Mouse (Mus musculus): ENCODE data around the gene Hadha. TPM values are rescaled to one million over a fixed set of nuclear protein-coding genes. Genes with fewer than 3 reads are reported as not detected.

Hadha gene
- polyA plus RNA-seq, 1 experiment = 29.4 TPM

DNA sequence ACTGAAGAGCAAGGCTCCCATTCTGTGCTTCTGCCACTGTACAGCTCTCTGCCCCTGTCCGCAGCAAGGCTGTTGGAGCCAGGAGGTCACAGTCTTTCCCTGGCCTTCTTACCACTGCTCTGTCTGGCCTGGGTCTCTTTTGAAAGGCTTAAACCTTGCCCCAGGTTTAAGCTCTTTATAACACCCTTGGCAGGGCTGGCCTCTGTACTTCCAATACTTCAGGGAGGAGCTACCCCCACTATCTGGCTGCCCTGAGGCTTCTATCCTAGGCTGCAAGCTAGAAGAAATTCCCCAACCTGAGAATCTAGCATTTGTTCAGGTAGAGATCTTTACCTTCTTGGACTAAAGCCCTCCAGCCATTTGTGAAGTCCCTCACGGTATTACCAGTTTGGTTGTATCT lies 45.1 kb downstream of the Hadha start:
- 91% methylated on average over 2 of the region's 2 CpGs for WGBS
- Histone ChIP-seq H3K4me1 (ENCODE audit: control insufficient read depth, insufficient read depth, insufficient read length) (peaks cover 11% of the 10 kb centered on the region), H3K27me3 (ENCODE audit: control insufficient read depth, insufficient read depth, low read length) (peaks cover 17% of the 10 kb centered on the region), H3K4me3 (ENCODE audit: extremely low read depth, insufficient read depth, insufficient read length) (no peak overlapping the region), H3K36me3 (ENCODE audit: control insufficient read depth, insufficient read depth, low read length) (no peaks in the 10 kb centered on the region), H3K27ac (ENCODE audit: insufficient read depth, low read length) (no peak overlapping the region)
- no peak for DNase-seq (ENCODE audit: low read depth in 1 of 2, low spot score in 2 of 2)
- TF ChIP-seq POLR2A (IDR thresholded peaks at IDR 0.05; ENCODE audit: low read depth, low read length) (no peak), CTCF (IDR thresholded peaks at IDR 0.05; ENCODE audit: extremely low read depth, insufficient read depth, insufficient read length, insufficient replicate concordance) (no peak)

DNA sequence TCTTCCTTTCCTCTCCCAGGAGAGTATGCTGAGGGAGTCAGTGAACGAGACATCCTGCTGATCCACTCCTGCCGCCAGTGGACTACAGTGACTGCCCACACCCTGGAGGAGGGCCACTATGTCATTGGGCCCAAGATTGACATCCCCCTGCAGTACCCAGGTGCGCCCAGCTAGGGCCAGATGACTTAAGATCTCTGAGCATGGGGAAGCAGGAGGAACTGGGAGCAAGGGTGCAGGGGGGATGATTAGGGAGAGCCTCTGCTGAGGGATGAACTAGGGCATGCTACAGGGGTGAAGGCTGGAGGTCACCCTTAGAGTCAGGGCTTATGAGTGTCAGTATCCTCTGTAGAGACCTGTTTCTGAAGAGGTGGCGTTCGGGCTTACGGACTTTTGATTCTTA lies 46.7 kb downstream of the Hadha start:
- H3K27ac ChIP-seq (ENCODE audit: insufficient read depth, low read length) = no peak overlapping the region
- 80% methylated on average over 6 of the region's 6 CpGs for WGBS
- no peaks in the 10 kb centered on the region for H3K36me3 ChIP-seq (ENCODE audit: control insufficient read depth, insufficient read depth, low read length)
- TF ChIP-seq CTCF (IDR thresholded peaks at IDR 0.05; ENCODE audit: extremely low read depth, insufficient read depth, insufficient read length, insufficient replicate concordance) (no peak), POLR2A (IDR thresholded peaks at IDR 0.05; ENCODE audit: low read depth, low read length) (no peak)
- no peak overlapping the region for H3K4me3 ChIP-seq (ENCODE audit: extremely low read depth, insufficient read depth, insufficient read length)
- peaks cover 4% of the 10 kb centered on the region; the same call in 1 of the 2 replicates for H3K4me1 ChIP-seq (ENCODE audit: control insufficient read depth, insufficient read depth, insufficient read length)
- no peak for DNase-seq (ENCODE audit: low read depth in 1 of 2, low spot score in 2 of 2)
- H3K27me3 ChIP-seq (ENCODE audit: control insufficient read depth, insufficient read depth, low read length) = peaks cover 16% of the 10 kb centered on the region

DNA sequence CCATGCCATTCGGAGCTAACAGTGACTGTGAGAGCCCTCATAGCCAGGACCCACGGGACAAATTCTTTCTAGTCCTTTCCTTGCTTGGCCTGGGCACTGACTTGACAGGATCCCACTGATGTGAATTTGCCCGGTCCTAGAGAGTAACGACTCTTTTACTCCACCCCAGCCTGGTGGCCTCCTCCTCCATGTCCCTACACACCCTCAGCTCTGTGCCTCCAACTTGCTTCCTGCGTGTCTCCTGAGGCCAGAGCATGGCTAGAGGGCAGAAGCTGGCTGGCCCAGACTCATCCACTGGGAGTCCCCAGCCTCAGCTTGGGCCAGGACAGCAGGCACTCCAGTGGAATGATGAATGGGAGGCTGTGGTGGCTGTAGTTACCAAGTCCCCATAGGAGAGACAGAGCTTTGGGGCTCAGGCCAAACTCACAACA lies 47.3 kb downstream of the Hadha start:
- Histone ChIP-seq H3K4me3 (ENCODE audit: extremely low read depth, insufficient read depth, insufficient read length) (no peak overlapping the region), H3K27me3 (ENCODE audit: control insufficient read depth, insufficient read depth, low read length) (peaks cover 17% of the 10 kb centered on the region), H3K27ac (ENCODE audit: insufficient read depth, low read length) (no peak overlapping the region), H3K36me3 (ENCODE audit: control insufficient read depth, insufficient read depth, low read length) (no peaks in the 10 kb centered on the region), H3K4me1 (ENCODE audit: control insufficient read depth, insufficient read depth, insufficient read length) (peaks cover 4% of the 10 kb centered on the region; the same call in 1 of the 2 replicates)
- DNase-seq (ENCODE audit: low read depth in 1 of 2, low spot score in 2 of 2) = no peak
- 27% methylated on average over 5 of the region's 5 CpGs for WGBS
- TF ChIP-seq CTCF (IDR thresholded peaks at IDR 0.05; ENCODE audit: extremely low read depth, insufficient read depth, insufficient read length, insufficient replicate concordance) (no peak), POLR2A (IDR thresholded peaks at IDR 0.05; ENCODE audit: low read depth, low read length) (no peak)

DNA sequence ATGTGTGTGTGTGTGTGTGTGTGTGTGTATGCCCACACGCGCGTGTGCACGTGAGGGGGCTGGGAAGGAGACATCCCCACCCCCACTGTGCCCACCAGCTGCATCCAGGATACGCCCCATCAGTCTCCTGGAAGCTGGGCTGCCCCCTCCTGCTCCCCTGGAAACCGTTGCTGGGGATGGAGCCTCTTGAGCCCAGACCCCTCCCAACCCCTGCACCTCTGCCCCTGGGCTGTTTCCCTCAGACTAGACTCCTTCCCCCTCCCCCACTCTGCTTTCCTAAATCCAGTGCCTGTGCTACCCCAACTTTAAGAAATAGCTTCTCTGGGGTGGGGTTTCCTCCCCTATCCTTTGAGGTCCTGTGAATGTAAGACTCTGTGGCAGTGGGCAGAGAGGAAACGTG lies 47.8 kb downstream of the Hadha start:
- Histone ChIP-seq H3K27me3 (ENCODE audit: control insufficient read depth, insufficient read depth, low read length) (peaks cover 17% of the 10 kb centered on the region), H3K27ac (ENCODE audit: insufficient read depth, low read length) (no peak overlapping the region), H3K4me1 (ENCODE audit: control insufficient read depth, insufficient read depth, insufficient read length) (peaks cover 4% of the 10 kb centered on the region; the same call in 1 of the 2 replicates), H3K4me3 (ENCODE audit: extremely low read depth, insufficient read depth, insufficient read length) (no peak overlapping the region), H3K36me3 (ENCODE audit: control insufficient read depth, insufficient read depth, low read length) (no peaks in the 10 kb centered on the region)
- no peak for DNase-seq (ENCODE audit: low read depth in 1 of 2, low spot score in 2 of 2)
- no peak for TF ChIP-seq CTCF (IDR thresholded peaks at IDR 0.05; ENCODE audit: extremely low read depth, insufficient read depth, insufficient read length, insufficient replicate concordance)
- no peak for TF ChIP-seq POLR2A (IDR thresholded peaks at IDR 0.05; ENCODE audit: low read depth, low read length)
- WGBS = 33% methylated on average over 7 of the region's 7 CpGs

DNA sequence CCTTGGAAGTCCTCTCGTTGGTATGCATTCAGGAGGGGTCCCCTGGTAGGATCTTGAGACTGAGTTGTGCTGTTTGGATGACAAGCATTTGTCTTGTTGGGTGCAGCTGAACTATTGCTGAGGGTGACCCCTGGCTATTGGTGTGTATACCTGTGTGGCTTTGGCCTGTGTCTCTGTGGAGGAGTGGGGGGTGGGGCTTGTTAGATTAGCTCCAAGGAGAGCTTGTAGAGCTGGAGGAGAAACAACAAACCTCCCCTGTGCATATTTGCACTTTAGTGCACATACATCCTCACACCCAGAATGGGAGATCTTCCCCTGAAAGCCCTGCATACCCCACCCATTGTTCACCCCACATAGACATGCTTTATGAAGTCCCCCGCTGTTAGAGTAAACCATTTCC lies 48.2 kb downstream of the Hadha start:
- peaks cover 4% of the 10 kb centered on the region; the same call in 1 of the 2 replicates for H3K4me1 ChIP-seq (ENCODE audit: control insufficient read depth, insufficient read depth, insufficient read length)
- H3K36me3 ChIP-seq (ENCODE audit: control insufficient read depth, insufficient read depth, low read length) = no peaks in the 10 kb centered on the region
- no peak overlapping the region for H3K4me3 ChIP-seq (ENCODE audit: extremely low read depth, insufficient read depth, insufficient read length)
- TF ChIP-seq CTCF (IDR thresholded peaks at IDR 0.05; ENCODE audit: extremely low read depth, insufficient read depth, insufficient read length, insufficient replicate concordance) (no peak), POLR2A (IDR thresholded peaks at IDR 0.05; ENCODE audit: low read depth, low read length) (no peak)
- 58% methylated on average over 2 of the region's 2 CpGs for WGBS
- no peak overlapping the region for H3K27ac ChIP-seq (ENCODE audit: insufficient read depth, low read length)
- peaks cover 17% of the 10 kb centered on the region for H3K27me3 ChIP-seq (ENCODE audit: control insufficient read depth, insufficient read depth, low read length)
- DNase-seq (ENCODE audit: low read depth in 1 of 2, low spot score in 2 of 2) = no peak

DNA sequence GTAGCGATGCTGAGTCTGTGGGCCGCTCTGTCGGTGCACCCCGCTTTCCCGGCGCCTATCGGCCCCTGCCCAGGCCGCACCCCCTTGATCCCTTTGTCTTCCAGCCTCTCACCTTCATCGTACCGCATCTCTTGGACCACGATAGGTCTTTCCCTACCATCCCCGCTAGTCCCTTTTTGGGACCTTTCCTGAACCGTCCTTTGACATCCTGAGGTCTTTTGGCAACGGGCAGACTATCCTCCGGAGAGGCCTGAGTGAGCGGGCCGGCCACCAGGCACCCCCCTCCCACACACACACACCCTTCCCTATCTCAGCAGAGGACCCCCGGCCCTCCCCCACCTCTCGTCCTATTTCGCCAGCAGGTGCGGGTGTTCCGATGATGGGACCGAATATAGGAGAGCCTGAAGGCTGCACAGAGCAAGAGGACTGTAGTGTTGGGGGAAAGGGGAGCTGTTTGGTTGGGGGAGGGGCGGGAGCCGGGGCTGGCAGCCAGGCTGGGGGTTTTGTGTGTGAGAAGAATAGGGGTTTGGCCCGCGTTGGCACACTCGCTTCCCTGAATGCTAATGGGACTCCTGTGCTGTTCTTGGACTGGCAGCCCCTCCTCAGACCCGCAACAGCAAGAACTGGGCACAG lies 49.2 kb downstream of the Hadha start, which contains the start of gene 3110082J24Rik:
Gene 3110082J24Rik (minus strand): TSS at position 419 of the 633 bp plus-strand sequence.
- DNase-seq (ENCODE audit: low read depth in 1 of 2, low spot score in 2 of 2) = no peak
- 10% methylated on average over 29 of the region's 29 CpGs for WGBS
- Histone ChIP-seq H3K4me3 (ENCODE audit: extremely low read depth, insufficient read depth, insufficient read length) (no peak within 1 kb of the TSS), H3K4me1 (ENCODE audit: control insufficient read depth, insufficient read depth, insufficient read length) (peaks cover 4% of the 10 kb centered on the region; the same call in 1 of the 2 replicates), H3K27ac (ENCODE audit: insufficient read depth, low read length) (no peak within 1 kb of the TSS), H3K27me3 (ENCODE audit: control insufficient read depth, insufficient read depth, low read length) (peaks cover 17% of the 10 kb centered on the region), H3K36me3 (ENCODE audit: control insufficient read depth, insufficient read depth, low read length) (no peaks in the 10 kb centered on the region)
- TF ChIP-seq POLR2A (IDR thresholded peaks at IDR 0.05; ENCODE audit: low read depth, low read length) = no peak
- no peak for TF ChIP-seq CTCF (IDR thresholded peaks at IDR 0.05; ENCODE audit: extremely low read depth, insufficient read depth, insufficient read length, insufficient replicate concordance)
